ENCODE assay signal across 8 mouse cellular contexts in the genomic region with DNA sequence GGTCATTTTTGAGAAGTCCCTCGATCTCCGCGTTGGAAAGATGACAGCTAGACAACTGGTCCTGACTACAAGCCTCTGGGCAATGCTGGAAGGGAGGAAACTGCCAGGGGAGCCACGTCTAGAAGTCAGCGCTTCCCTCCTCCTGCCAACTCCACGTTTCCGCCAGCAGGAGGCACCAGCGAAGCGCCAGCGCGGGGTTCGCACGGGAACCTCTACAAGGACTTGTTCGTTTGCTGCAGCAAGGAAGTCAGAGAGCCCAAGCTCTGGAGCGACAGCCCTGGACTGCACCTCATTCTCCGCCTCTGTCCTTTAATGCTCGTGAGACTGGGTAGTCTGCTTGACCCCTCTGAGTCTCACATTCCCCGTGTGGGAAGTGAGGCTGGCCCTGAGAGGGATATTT. TPM values are rescaled to one million over a fixed set of nuclear protein-coding genes. Genes with fewer than 3 reads are reported as not detected.
DNase-seq lines count a peak whose midpoint lies in the region; ATAC-seq and TF ChIP-seq lines count a peak whose summit lies in the region.

No protein-coding gene starts in this region.

- no peak overlapping the region for H3K4me3 ChIP-seq in C2C12 (ENCODE audit: insufficient read depth, poor library complexity, severe bottlenecking)
- no peak overlapping the region for H3K4me3 ChIP-seq in embryonic fibroblast, embryonic 13.5 days (ENCODE audit: insufficient read depth, low read length)
- no peak overlapping the region for H3K4me3 ChIP-seq in heart, embryonic 11.5 days (ENCODE audit: low read depth, low read length)
- H3K4me3 ChIP-seq in kidney, embryonic 14.5 days (ENCODE audit: low read length): no peak overlapping the region
- no peak overlapping the region for H3K4me3 ChIP-seq in liver, embryonic 11.5 days (ENCODE audit: low read depth, low read length)
- H3K4me3 ChIP-seq in stomach, embryonic 16.5 days (replicated peaks; ENCODE audit: low read length): no peak overlapping the region

- H3K79me2 ChIP-seq in C2C12 (ENCODE audit: control insufficient read depth, insufficient read depth): no peaks in the 10 kb centered on the region

- ATAC-seq in heart, embryonic 11.5 days (replicated peaks; ENCODE audit: insufficient number of reproducible peaks, low FRiP score, low TSS enrichment): peak; percentile 39; the same call in 1 of the 2 replicates
- peak; percentile 79 for ATAC-seq in kidney, embryonic 14.5 days (ENCODE audit: low FRiP score, low TSS enrichment)
- peak; percentile 43; the same call in 1 of the 2 replicates for ATAC-seq in liver, embryonic 11.5 days (replicated peaks; ENCODE audit: low FRiP score)
- peak; percentile 78; the same call in 1 of the 2 replicates for ATAC-seq in stomach, embryonic 16.5 days (ENCODE audit: insufficient read depth, low FRiP score)

- TF ChIP-seq CTCF in C2C12 (IDR thresholded peaks at IDR 0.05; ENCODE audit: control insufficient read depth, insufficient read depth, insufficient read length): peak; percentile 98
- peak; percentile 98 for TF ChIP-seq CTCF in embryonic fibroblast, embryonic 13.5 days (IDR thresholded peaks at IDR 0.05; ENCODE audit: borderline replicate concordance, insufficient read depth, low read length)

- H3K79me3 ChIP-seq in C2C12 (ENCODE audit: low read depth): no peaks in the 10 kb centered on the region

- peak overlapping the region; percentile 33 for H3K4me2 ChIP-seq in heart, embryonic 11.5 days
- H3K4me2 ChIP-seq in kidney, embryonic 14.5 days (replicated peaks; ENCODE audit: low read depth, low read length): 0 out of 2 replicates have a peak overlapping the region, but pooled peaks have one; percentile 3
- H3K4me2 ChIP-seq in liver, embryonic 11.5 days: no peak overlapping the region
- 0 out of 2 replicates have a peak overlapping the region, but pooled peaks have one; percentile 6 for H3K4me2 ChIP-seq in stomach, embryonic 16.5 days (ENCODE audit: low read depth, low read length)

- no peaks in the 10 kb centered on the region for H3K27me3 ChIP-seq in C2C12 (ENCODE audit: control insufficient read depth, insufficient read depth, insufficient read length)
- H3K27me3 ChIP-seq in heart, embryonic 11.5 days (ENCODE audit: control insufficient read depth, insufficient read depth, low read length): 0 out of 2 replicates have a peak, but pooled peaks cover 2% of the 10 kb centered on the region
- no peaks in the 10 kb centered on the region for H3K27me3 ChIP-seq in kidney, embryonic 14.5 days (ENCODE audit: control insufficient read depth, insufficient read depth, low read length)
- H3K27me3 ChIP-seq in liver, embryonic 11.5 days (replicated peaks; ENCODE audit: control insufficient read depth, insufficient read depth, low read length): peaks cover 8% of the 10 kb centered on the region; the same call in 1 of the 2 replicates
- H3K27me3 ChIP-seq in stomach, embryonic 16.5 days (ENCODE audit: control insufficient read depth, insufficient read depth, low read length): no peaks in the 10 kb centered on the region

- no peaks in the 10 kb centered on the region for H3K36me3 ChIP-seq in C2C12 (ENCODE audit: control insufficient read depth, insufficient read depth)
- H3K36me3 ChIP-seq in heart, embryonic 11.5 days (ENCODE audit: control insufficient read depth, insufficient read depth, low read length): no peaks in the 10 kb centered on the region
- H3K36me3 ChIP-seq in kidney, embryonic 14.5 days (ENCODE audit: control insufficient read depth, insufficient read depth, low read length): no peaks in the 10 kb centered on the region
- no peaks in the 10 kb centered on the region for H3K36me3 ChIP-seq in liver, embryonic 11.5 days (ENCODE audit: control insufficient read depth, insufficient read depth, low read length)
- no peaks in the 10 kb centered on the region for H3K36me3 ChIP-seq in stomach, embryonic 16.5 days (ENCODE audit: control insufficient read depth, insufficient read depth, low read length)

- peak overlapping the region; percentile 20 for H3ac ChIP-seq in C2C12 (ENCODE audit: control insufficient read depth, insufficient read length, low read depth)

- no peak for TF ChIP-seq POLR2A in embryonic fibroblast, embryonic 13.5 days (IDR thresholded peaks at IDR 0.05; ENCODE audit: low read depth, low read length)

- H3K9me3 ChIP-seq in heart, embryonic 11.5 days (replicated peaks; ENCODE audit: control insufficient read depth, low read length): no peaks in the 10 kb centered on the region
- H3K9me3 ChIP-seq in kidney, embryonic 14.5 days (ENCODE audit: control insufficient read depth, low read length): no peaks in the 10 kb centered on the region
- H3K9me3 ChIP-seq in liver, embryonic 11.5 days (ENCODE audit: control insufficient read depth, low read length): no peaks in the 10 kb centered on the region
- no peaks in the 10 kb centered on the region for H3K9me3 ChIP-seq in stomach, embryonic 16.5 days (replicated peaks; ENCODE audit: control insufficient read depth, low read length)

- 3% methylated on average over 18 of the region's 18 CpGs for WGBS in heart, embryonic 11.5 days (ENCODE audit: insufficient replicate concordance)
- WGBS in kidney, embryonic 14.5 days: 3% methylated on average over 18 of the region's 18 CpGs
- 3% methylated on average over 18 of the region's 18 CpGs for WGBS in liver, embryonic 11.5 days
- 2% methylated on average over 18 of the region's 18 CpGs for WGBS in stomach, embryonic 16.5 days

- peak; percentile 53 to 77 for DNase-seq in adrenal gland, postnatal 4 days (ENCODE audit: low spot score in 2 of 2)
- peak; percentile 85 for DNase-seq in liver, embryonic 11.5 days (ENCODE audit: low spot score)
- DNase-seq in neural tube, embryonic 10.5 days (ENCODE audit: extremely low spot score, low spot score): peak; percentile 86

- 0 out of 2 replicates have a peak overlapping the region, but pooled peaks have one; percentile 22 for H3K27ac ChIP-seq in embryonic fibroblast, embryonic 13.5 days (ENCODE audit: insufficient read depth, low read length)
- H3K27ac ChIP-seq in heart, embryonic 11.5 days (ENCODE audit: low read depth, low read length): no peak overlapping the region
- H3K27ac ChIP-seq in kidney, embryonic 14.5 days (ENCODE audit: low read depth, low read length): peak overlapping the region; percentile 42; the same call in 1 of the 2 replicates
- H3K27ac ChIP-seq in liver, embryonic 11.5 days (ENCODE audit: low read depth, low read length): no peak overlapping the region
- H3K27ac ChIP-seq in stomach, embryonic 16.5 days (ENCODE audit: low read length): peak overlapping the region; percentile 7; the same call in 1 of the 2 replicates

- no peaks in the 10 kb centered on the region for H3K4me1 ChIP-seq in embryonic fibroblast, embryonic 13.5 days (ENCODE audit: control insufficient read depth, insufficient read depth, low read length)
- H3K4me1 ChIP-seq in heart, embryonic 11.5 days (ENCODE audit: control insufficient read depth, insufficient read depth, low read length): peaks cover 14% of the 10 kb centered on the region
- H3K4me1 ChIP-seq in kidney, embryonic 14.5 days (ENCODE audit: control insufficient read depth, insufficient read depth, low read length): peaks cover 16% of the 10 kb centered on the region
- peaks cover 7% of the 10 kb centered on the region for H3K4me1 ChIP-seq in liver, embryonic 11.5 days (replicated peaks; ENCODE audit: control insufficient read depth, insufficient read depth, low read length)
- H3K4me1 ChIP-seq in stomach, embryonic 16.5 days (ENCODE audit: control insufficient read depth, insufficient read depth, low read length): peaks cover 12% of the 10 kb centered on the region

- H3K9ac ChIP-seq in heart, embryonic 11.5 days (ENCODE audit: low read depth, low read length): no peak overlapping the region; the same call in 1 of the 2 replicates
- peak overlapping the region; percentile 12; the same call in 1 of the 2 replicates for H3K9ac ChIP-seq in kidney, embryonic 14.5 days (ENCODE audit: low read depth, low read length)
- no peak overlapping the region for H3K9ac ChIP-seq in liver, embryonic 11.5 days (ENCODE audit: low read depth, low read length)
- peak overlapping the region; percentile 47; the same call in 1 of the 2 replicates for H3K9ac ChIP-seq in stomach, embryonic 16.5 days (ENCODE audit: low read length)

TF ChIP-seq in C2C12, 6 proteins besides CTCF, POLR2A, EP300 and RAD21:
- no peak for TF ChIP-seq CEBPB (IDR thresholded peaks at IDR 0.05; ENCODE audit: low read depth)
TF ChIP-seq in C2C12: peak in this region for 0.

RNA-seq across cellular contexts. Expression of gene Rpl11, which starts 16.7 kb away (rescaled TPM):
- 2,415 TPM for polyA plus RNA-seq in C2C12 (2012; fragmentation: generic; extraction: Trizol)
- 100 to 1,000 TPM; 700 to 707 TPM for total RNA-seq in adrenal gland, postnatal 4 days (2021)
- 1,040 and 1,174 TPM in 2 replicates for polyA plus RNA-seq in embryonic fibroblast, embryonic 13.5 days (2011; ENCODE audit: insufficient read length, low read depth, missing spikeins)
- polyA plus RNA-seq in heart, embryonic 11.5 days (2014; fragmentation: Nextera tagmentation; extraction: Ambion mirVana): 287 and 345 TPM in 2 replicates
- 527 and 692 TPM in 2 replicates for polyA plus RNA-seq in kidney, embryonic 14.5 days (2014; fragmentation: Nextera tagmentation; extraction: Ambion mirVana)
- 567 and 611 TPM in 2 replicates for polyA plus RNA-seq in liver, embryonic 11.5 days (2014; fragmentation: Nextera tagmentation; extraction: Ambion mirVana)
- 352 and 411 TPM in 2 replicates for polyA plus RNA-seq in stomach, embryonic 16.5 days (2015; fragmentation: Nextera tagmentation; extraction: Ambion mirVana)

RNA-seq across cellular contexts. Expression of gene Eloa, which starts 48.4 kb away (rescaled TPM):
- 18.4 TPM for polyA plus RNA-seq in C2C12 (2012; fragmentation: generic; extraction: Trizol)
- 10 to 100 TPM; 50.6 to 50.7 TPM for total RNA-seq in adrenal gland, postnatal 4 days (2021)
- polyA plus RNA-seq in embryonic fibroblast, embryonic 13.5 days (2011; ENCODE audit: insufficient read length, low read depth, missing spikeins): 39.8 and 43.8 TPM in 2 replicates
- 34.8 and 39.8 TPM in 2 replicates for polyA plus RNA-seq in heart, embryonic 11.5 days (2014; fragmentation: Nextera tagmentation; extraction: Ambion mirVana)
- 31.5 and 43.7 TPM in 2 replicates for polyA plus RNA-seq in kidney, embryonic 14.5 days (2014; fragmentation: Nextera tagmentation; extraction: Ambion mirVana)
- polyA plus RNA-seq in liver, embryonic 11.5 days (2014; fragmentation: Nextera tagmentation; extraction: Ambion mirVana): 48.6 and 51.6 TPM in 2 replicates
- polyA plus RNA-seq in stomach, embryonic 16.5 days (2015; fragmentation: Nextera tagmentation; extraction: Ambion mirVana): 41.0 and 44.2 TPM in 2 replicates

Comparison
In these comparisons a context has a peak if more than half of its experiments do, and no peak if none do; other contexts are left out.
1. H3K27ac ChIP-seq: peak in embryonic fibroblast, embryonic 13.5 days (single experiment), kidney, embryonic 14.5 days (single experiment) and stomach, embryonic 16.5 days (single experiment); none in heart, embryonic 11.5 days (single experiment) and liver, embryonic 11.5 days (single experiment).
2. H3K9ac ChIP-seq: peak in kidney, embryonic 14.5 days (single experiment) and stomach, embryonic 16.5 days (single experiment); none in heart, embryonic 11.5 days (single experiment) and liver, embryonic 11.5 days (single experiment).
3. Peak in every context shown above with its lines, with median percentiles within 50 percentile points of each other: DNase-seq and ATAC-seq.